Mouse (Mus musculus) erythroblast, embryonic 14.5 days (primary cell): ENCODE measurements around the gene Palb2.

ENCODE experiments used
- GATA1 ChIP-seq: IDR thresholded peaks from 2 replicates; pipeline ENCODE4 v1.6.1; 2012; ENCODE audit warnings: low read length, inconsistent platforms, mixed read lengths
- TAL1 ChIP-seq: IDR thresholded peaks from 3 replicates; pipeline ENCODE4 v1.6.1; 2012; ENCODE audit warnings: low read length, inconsistent platforms, mixed read lengths

GRCm38 (mm10) chr7:122137071-122137470 is 4.3 kb upstream of the Palb2 start:
- TF ChIP-seq GATA1, result no peak
- no peak for TF ChIP-seq TAL1
